Mouse (Mus musculus): ENCODE data around the gene Zbtb46. TPM values are rescaled to one million over a fixed set of nuclear protein-coding genes. Genes with fewer than 3 reads are reported as not detected.

The Zbtb46 gene
- polyA plus RNA-seq, 1 experiment from 2014 or later: 2.1 TPM

GRCm38 (mm10) chr2:181380251-181380650, 79.0 kb downstream of the Zbtb46 start:
- WGBS: 85% methylated on average over 5 of the region's 5 CpGs
- no peaks in the 10 kb centered on the region for H3K27me3 ChIP-seq (replicated peaks; ENCODE audit: control insufficient read depth, insufficient read depth, low read length)

GRCm38 (mm10) chr2:181379778-181380177, 79.4 kb downstream of the Zbtb46 start, which contains the start of gene Lime1:
Gene Lime1 (plus strand): TSS chr2:181380078.
- ATAC-seq: no peak
- Histone ChIP-seq H3K27me3 (replicated peaks; ENCODE audit: control insufficient read depth, insufficient read depth, low read length) (no peaks in the 10 kb centered on the region), H3K4me3 (ENCODE audit: low read depth, low read length) (no peak within 1 kb of the TSS), H3K36me3 (ENCODE audit: control insufficient read depth, insufficient read depth) (peaks cover 52% of the 10 kb centered on the region), H3K9ac (ENCODE audit: low read depth, low read length) (no peak within 1 kb of the TSS), H3K9me3 (ENCODE audit: control insufficient read depth) (no peaks in the 10 kb centered on the region), H3K4me2 (replicated peaks; ENCODE audit: low read depth) (no peak within 1 kb of the TSS), H3K27ac (ENCODE audit: low read depth, low read length) (no peak within 1 kb of the TSS; the same call in 1 of the 2 replicates), H3K4me1 (replicated peaks; ENCODE audit: control insufficient read depth, insufficient read depth, low read length) (no peaks in the 10 kb centered on the region)
- 94% methylated on average over 12 of the region's 12 CpGs for WGBS
- TF ChIP-seq CTCF (IDR thresholded peaks at IDR 0.05; ENCODE audit: low read depth): no peak

More at GRCm38 (mm10) chr2:181380251-181380650, 79.0 kb downstream of the Zbtb46 start:
- no peak overlapping the region for H3K4me3 ChIP-seq (ENCODE audit: low read depth, low read length)
- no peak overlapping the region for H3K9ac ChIP-seq (ENCODE audit: low read depth, low read length)
- ATAC-seq: no peak
- H3K9me3 ChIP-seq (ENCODE audit: control insufficient read depth): no peaks in the 10 kb centered on the region
- no peak overlapping the region for H3K27ac ChIP-seq (ENCODE audit: low read depth, low read length)
- no peak overlapping the region for H3K4me2 ChIP-seq (replicated peaks; ENCODE audit: low read depth)
- H3K4me1 ChIP-seq (replicated peaks; ENCODE audit: control insufficient read depth, insufficient read depth, low read length): no peaks in the 10 kb centered on the region
- TF ChIP-seq CTCF (IDR thresholded peaks at IDR 0.05; ENCODE audit: low read depth): no peak
- peaks cover 54% of the 10 kb centered on the region for H3K36me3 ChIP-seq (ENCODE audit: control insufficient read depth, insufficient read depth)

DNA sequence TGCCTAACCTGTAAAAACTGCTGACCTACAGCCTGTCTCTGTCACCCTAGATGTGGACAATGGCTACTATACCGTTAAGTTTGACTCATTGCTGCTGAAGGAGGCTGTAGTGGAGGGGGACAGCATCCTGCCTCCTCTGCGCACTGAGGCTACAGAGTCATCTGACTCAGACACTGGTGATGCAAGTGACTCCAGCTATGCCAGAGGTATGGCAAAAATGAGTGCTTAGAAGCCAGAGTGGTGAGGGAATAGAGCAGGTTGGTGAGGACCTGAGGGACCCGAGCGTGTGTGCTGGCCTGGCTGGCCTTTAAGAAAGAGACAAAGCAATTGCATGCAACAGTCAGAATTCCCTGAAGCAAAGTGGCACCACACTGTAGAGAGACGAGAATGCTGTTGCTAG, 80.5 kb downstream of the Zbtb46 start:
- no peak for TF ChIP-seq CTCF (IDR thresholded peaks at IDR 0.05; ENCODE audit: low read depth)
- no peak for ATAC-seq
- no peak overlapping the region for H3K4me2 ChIP-seq (replicated peaks; ENCODE audit: low read depth)
- H3K27ac ChIP-seq (ENCODE audit: low read depth, low read length): no peak overlapping the region
- H3K36me3 ChIP-seq (ENCODE audit: control insufficient read depth, insufficient read depth): peaks cover 47% of the 10 kb centered on the region
- no peaks in the 10 kb centered on the region for H3K9me3 ChIP-seq (ENCODE audit: control insufficient read depth)
- no peaks in the 10 kb centered on the region for H3K4me1 ChIP-seq (replicated peaks; ENCODE audit: control insufficient read depth, insufficient read depth, low read length)
- no peak overlapping the region for H3K9ac ChIP-seq (ENCODE audit: low read depth, low read length)
- H3K27me3 ChIP-seq (replicated peaks; ENCODE audit: control insufficient read depth, insufficient read depth, low read length): no peaks in the 10 kb centered on the region
- H3K4me3 ChIP-seq (ENCODE audit: low read depth, low read length): no peak overlapping the region
- 85% methylated on average over 5 of the region's 5 CpGs for WGBS

GRCm38 (mm10) chr2:181377230-181377629, 82.0 kb downstream of the Zbtb46 start:
- H3K9ac ChIP-seq (ENCODE audit: low read depth, low read length): no peak overlapping the region
- H3K9me3 ChIP-seq (ENCODE audit: control insufficient read depth): no peaks in the 10 kb centered on the region
- no peak overlapping the region for H3K4me2 ChIP-seq (replicated peaks; ENCODE audit: low read depth)
- no peaks in the 10 kb centered on the region for H3K4me1 ChIP-seq (replicated peaks; ENCODE audit: control insufficient read depth, insufficient read depth, low read length)
- H3K36me3 ChIP-seq (ENCODE audit: control insufficient read depth, insufficient read depth): peaks cover 33% of the 10 kb centered on the region
- no peak for ATAC-seq
- no peak for TF ChIP-seq CTCF (IDR thresholded peaks at IDR 0.05; ENCODE audit: low read depth)
- H3K27me3 ChIP-seq (replicated peaks; ENCODE audit: control insufficient read depth, insufficient read depth, low read length): no peaks in the 10 kb centered on the region
- 64% methylated on average over 2 of the region's 2 CpGs for WGBS
- H3K4me3 ChIP-seq (ENCODE audit: low read depth, low read length): no peak overlapping the region
- H3K27ac ChIP-seq (ENCODE audit: low read depth, low read length): no peak overlapping the region

GRCm38 (mm10) chr2:181375787-181376186, 83.4 kb downstream of the Zbtb46 start:
- Histone ChIP-seq H3K4me1 (replicated peaks; ENCODE audit: control insufficient read depth, insufficient read depth, low read length) (no peaks in the 10 kb centered on the region), H3K27ac (ENCODE audit: low read depth, low read length) (no peak overlapping the region), H3K4me2 (replicated peaks; ENCODE audit: low read depth) (no peak overlapping the region), H3K9me3 (ENCODE audit: control insufficient read depth) (no peaks in the 10 kb centered on the region), H3K4me3 (ENCODE audit: low read depth, low read length) (no peak overlapping the region), H3K36me3 (ENCODE audit: control insufficient read depth, insufficient read depth) (peaks cover 33% of the 10 kb centered on the region), H3K9ac (ENCODE audit: low read depth, low read length) (no peak overlapping the region), H3K27me3 (replicated peaks; ENCODE audit: control insufficient read depth, insufficient read depth, low read length) (no peaks in the 10 kb centered on the region)
- peak; percentile 59 for TF ChIP-seq CTCF (IDR thresholded peaks at IDR 0.05; ENCODE audit: low read depth)
- WGBS: 93% methylated on average over 2 of the region's 2 CpGs
- ATAC-seq: no peak

DNA sequence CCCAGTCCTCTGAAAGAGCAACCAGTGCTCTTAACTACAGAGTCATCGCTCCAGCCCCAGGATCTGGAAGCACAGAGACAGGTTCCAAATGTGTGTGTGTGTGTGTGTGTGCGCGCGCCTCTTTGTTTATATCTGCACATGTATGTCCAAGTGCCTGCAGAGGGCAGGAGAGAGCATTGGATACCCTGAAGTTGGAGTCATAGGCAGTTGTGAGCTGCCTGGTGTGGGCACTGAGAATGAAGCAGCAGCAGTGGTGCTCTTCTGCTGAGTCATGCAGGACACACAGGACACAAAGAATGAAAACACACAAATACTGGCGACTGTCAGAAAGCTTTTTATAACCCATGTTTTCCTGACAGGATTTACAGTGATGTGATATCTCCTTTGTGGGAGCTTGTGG, 89.2 kb downstream of the Zbtb46 start:
- peak; percentile 34 for TF ChIP-seq CTCF (IDR thresholded peaks at IDR 0.05; ENCODE audit: low read depth)
- H3K4me2 ChIP-seq (replicated peaks; ENCODE audit: low read depth): no peak overlapping the region
- no peak overlapping the region for H3K27ac ChIP-seq (ENCODE audit: low read depth, low read length)
- no peaks in the 10 kb centered on the region for H3K9me3 ChIP-seq (ENCODE audit: control insufficient read depth)
- peaks cover 9% of the 10 kb centered on the region for H3K36me3 ChIP-seq (ENCODE audit: control insufficient read depth, insufficient read depth)
- no peak overlapping the region for H3K4me3 ChIP-seq (ENCODE audit: low read depth, low read length)
- H3K27me3 ChIP-seq (replicated peaks; ENCODE audit: control insufficient read depth, insufficient read depth, low read length): no peaks in the 10 kb centered on the region
- H3K4me1 ChIP-seq (replicated peaks; ENCODE audit: control insufficient read depth, insufficient read depth, low read length): no peaks in the 10 kb centered on the region
- WGBS: 96% methylated on average over 5 of the region's 5 CpGs
- no peak overlapping the region for H3K9ac ChIP-seq (ENCODE audit: low read depth, low read length)
- no peak for ATAC-seq

DNA sequence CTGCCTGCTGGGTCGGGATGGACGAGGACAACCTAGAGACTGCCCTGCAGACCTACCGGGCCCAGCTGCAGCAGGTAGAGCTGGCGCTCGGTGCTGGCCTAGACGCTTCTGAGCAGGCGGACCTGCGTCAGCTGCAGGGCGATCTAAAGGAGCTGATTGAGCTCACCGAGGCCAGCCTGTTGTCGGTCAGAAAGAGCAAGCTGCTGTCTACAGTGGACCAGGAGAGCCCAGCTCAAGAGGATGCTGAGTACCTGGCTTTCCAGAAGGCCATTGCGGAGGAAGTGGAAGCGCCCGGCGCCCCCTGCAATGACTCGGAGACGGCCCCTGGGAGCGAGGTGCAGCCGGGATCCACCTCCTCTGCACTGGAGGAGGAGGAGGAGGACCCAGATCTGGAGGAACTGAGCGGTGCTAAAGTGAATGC, 93.6 kb downstream of the Zbtb46 start:
- H3K36me3 ChIP-seq (ENCODE audit: control insufficient read depth, insufficient read depth): peaks cover 28% of the 10 kb centered on the region

More for the DNA sequence above, 93.6 kb downstream of the Zbtb46 start:
- Histone ChIP-seq H3K27me3 (replicated peaks; ENCODE audit: control insufficient read depth, insufficient read depth, low read length) (no peaks in the 10 kb centered on the region), H3K27ac (ENCODE audit: low read depth, low read length) (peak overlapping the region; percentile 93), H3K9ac (ENCODE audit: low read depth, low read length) (peak overlapping the region; percentile 75), H3K9me3 (ENCODE audit: control insufficient read depth) (no peaks in the 10 kb centered on the region), H3K4me2 (replicated peaks; ENCODE audit: low read depth) (peak overlapping the region; percentile 95), H3K4me1 (replicated peaks; ENCODE audit: control insufficient read depth, insufficient read depth, low read length) (0 out of 2 replicates have a peak, but pooled peaks cover 3% of the 10 kb centered on the region), H3K4me3 (ENCODE audit: low read depth, low read length) (peak overlapping the region; percentile 75)
- under 1% methylated on average over 20 of the region's 20 CpGs for WGBS
- no peak for TF ChIP-seq CTCF (IDR thresholded peaks at IDR 0.05; ENCODE audit: low read depth)
- ATAC-seq: peak; percentile 61
